Mouse (Mus musculus) heart, embryonic 14.5 days (tissue): ENCODE results near the gene C8a. TPM values are rescaled to one million over a fixed set of nuclear protein-coding genes. Genes with fewer than 3 reads are reported as not detected.

Experiments used
- ATAC-seq: fragments of 200-750 bp; cut with Nextera tagmentation; 2 replicates; pipeline ENCODE4 v1.8.0; 2017; ENCODE audit warnings: low read depth, moderate TSS enrichment; ENCODE audit not compliant: insufficient number of reproducible peaks, insufficient read depth, low FRiP score
- H3K27ac ChIP-seq, 2 experiments: fragments of 200-500 bp in 1 of 2; fragments of 300-500 bp in 1 of 2; sonication (generic) in 1 of 2; replicated peaks in 1 of 2; 2 replicates each; pipeline ENCODE4 v1.5.1; 2012 to 2014; ENCODE audit warnings: low read depth in 2 of 2, low read length in 2 of 2, control low read depth in 1 of 2, mild to moderate bottlenecking in 1 of 2, mixed read lengths in 1 of 2; ENCODE audit not compliant: control insufficient read depth in 1 of 2, insufficient read depth in 1 of 2
- H3K27me3 ChIP-seq: fragments of 300-500 bp; sonication (generic); 2 replicates; pipeline ENCODE4 v1.6.1; 2014; ENCODE audit warnings: mild to moderate bottlenecking, low read length, control low read depth; ENCODE audit not compliant: control insufficient read depth, insufficient read depth
- H3K36me3 ChIP-seq: fragments of 300-500 bp; sonication (generic); 2 replicates; pipeline ENCODE4 v1.6.1; 2014; ENCODE audit warnings: mild to moderate bottlenecking, control low read depth, low read length, mixed read lengths; ENCODE audit not compliant: control insufficient read depth, insufficient read depth
- H3K4me1 ChIP-seq, 2 experiments: fragments of 200-500 bp in 1 of 2; fragments of 300-500 bp in 1 of 2; sonication (generic) in 1 of 2; 2 replicates each; pipeline ENCODE4 v1.6.1; 2012 to 2014; ENCODE audit warnings: low read length in 2 of 2, control low read depth in 1 of 2, mixed read lengths in 1 of 2; ENCODE audit not compliant: control insufficient read depth in 2 of 2, insufficient read depth in 2 of 2
- H3K4me2 ChIP-seq: fragments of 300-500 bp; sonication (generic); 2 replicates; pipeline ENCODE4 v1.6.1; 2014; ENCODE audit warnings: mild to moderate bottlenecking, low read length
- H3K4me3 ChIP-seq, 2 experiments: fragments of 200-500 bp in 1 of 2; fragments of 300-500 bp in 1 of 2; sonication (generic) in 1 of 2; 2 replicates each; pipeline ENCODE4 v1.5.1; 2012 to 2014; ENCODE audit warnings: low read length in 2 of 2, mild to moderate bottlenecking in 2 of 2, control low read depth in 1 of 2, low read depth in 1 of 2, moderate library complexity in 1 of 2; ENCODE audit not compliant: control insufficient read depth in 1 of 2, insufficient read depth in 1 of 2
- H3K9ac ChIP-seq: fragments of 300-500 bp; sonication (generic); 2 replicates; pipeline ENCODE4 v1.6.1; 2014; ENCODE audit warnings: mild to moderate bottlenecking, low read length
- H3K9me3 ChIP-seq: fragments of 300-500 bp; sonication (generic); 2 replicates; pipeline ENCODE4 v1.6.1; 2016; ENCODE audit warnings: low read length, control low read depth; ENCODE audit not compliant: control insufficient read depth
- WGBS: fragments of 180-500 bp; shearing (Covaris S2); extraction: QIAGEN DNeasy Blood & Tissue Kit; methylation state at CpG from one replicate; pipeline ENCODE4 v1.1.7; 2014; 5-methylcytosine and 5-hydroxymethylcytosine counted together
- polyA plus RNA-seq: library from polyadenylated mRNA; unstranded; fragments of >200 nt; fragmentation: Nextera tagmentation; extraction: Ambion mirVana; gene quantifications from 2 replicates; pipeline ENCODE4 v1.2.1, GENCODE M21; 2014

Gene C8a
- polyA plus RNA-seq, 1 experiment from 2014 or later: not detected

DNA sequence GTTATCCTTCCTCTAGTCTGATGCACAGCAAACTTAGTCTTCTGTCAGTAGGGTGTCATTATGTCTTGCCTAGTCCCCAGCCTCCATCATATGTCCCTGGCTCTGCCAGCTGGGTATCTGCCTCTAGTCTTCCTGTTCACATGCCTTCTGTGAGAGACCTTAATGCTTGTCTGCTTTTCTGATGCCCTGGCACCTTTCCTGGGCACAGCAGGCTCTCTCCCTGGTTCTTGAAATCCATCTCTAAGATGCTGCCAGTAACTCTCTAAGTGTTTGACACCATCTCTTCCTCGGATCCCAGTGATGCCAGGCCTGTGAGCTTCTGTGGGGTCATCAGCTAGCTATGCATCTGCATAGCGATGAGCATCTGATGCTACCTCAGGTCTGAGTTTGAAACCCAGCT, 26.6 kb upstream of the C8a start:
- Histone ChIP-seq H3K9ac (no peak overlapping the region), H3K4me3 (no peak overlapping the region), H3K4me1 (no peaks in the 10 kb centered on the region), H3K36me3 (no peaks in the 10 kb centered on the region), H3K27me3 (no peaks in the 10 kb centered on the region), H3K27ac (no peak overlapping the region), H3K9me3 (no peaks in the 10 kb centered on the region), H3K4me2 (no peak overlapping the region)
- no peak for ATAC-seq
- 77% methylated on average over 2 of the region's 2 CpGs for WGBS

DNA sequence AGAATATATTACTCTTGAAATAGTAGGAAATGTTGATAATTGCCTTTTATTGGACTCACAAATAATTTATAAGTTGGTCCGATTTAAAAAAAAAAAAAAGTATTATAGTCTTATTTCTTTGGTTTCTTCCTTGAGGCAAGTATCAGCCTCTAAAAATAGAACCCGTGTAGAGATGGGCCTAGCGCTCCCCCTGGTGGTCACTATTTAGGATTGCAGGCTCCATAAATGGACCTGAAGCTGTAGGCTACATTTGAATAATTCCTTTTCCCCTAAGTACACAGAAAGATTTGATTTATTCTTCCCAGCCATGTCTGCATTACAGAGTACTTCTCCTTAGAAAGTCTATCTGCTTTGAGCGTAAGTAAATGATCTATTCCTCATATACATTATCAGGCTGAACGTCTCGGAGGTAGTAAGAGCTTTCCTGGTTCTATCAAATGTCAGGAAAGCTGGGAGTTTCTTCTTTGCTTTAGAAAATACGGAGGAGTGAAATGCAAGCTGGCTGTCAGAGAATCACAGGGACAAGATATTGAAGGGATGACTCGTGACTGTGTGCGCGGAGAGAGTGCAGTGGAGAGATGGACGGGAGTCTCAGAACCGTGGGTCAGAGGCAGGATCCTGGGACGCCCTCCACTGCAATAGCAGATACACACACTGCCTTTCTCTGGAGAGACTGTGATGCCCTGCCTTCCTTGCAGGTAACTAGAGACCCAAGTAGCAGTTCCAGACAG, 18.0 kb upstream of the C8a start:
- Histone ChIP-seq H3K4me2 (no peak overlapping the region), H3K4me1 (peaks cover 0 to 4% of the 10 kb centered on the region in 2 experiments; a peak in 2 of 4 replicates), H3K27me3 (0 out of 2 replicates have a peak, but pooled peaks cover 3% of the 10 kb centered on the region), H3K27ac (no peak overlapping the region), H3K36me3 (no peaks in the 10 kb centered on the region), H3K4me3 (no peak overlapping the region), H3K9me3 (peaks cover 3% of the 10 kb centered on the region; the same call in 1 of the 2 replicates), H3K9ac (no peak overlapping the region)
- no peak for ATAC-seq
- 50% methylated on average over 13 of the region's 13 CpGs for WGBS

DNA sequence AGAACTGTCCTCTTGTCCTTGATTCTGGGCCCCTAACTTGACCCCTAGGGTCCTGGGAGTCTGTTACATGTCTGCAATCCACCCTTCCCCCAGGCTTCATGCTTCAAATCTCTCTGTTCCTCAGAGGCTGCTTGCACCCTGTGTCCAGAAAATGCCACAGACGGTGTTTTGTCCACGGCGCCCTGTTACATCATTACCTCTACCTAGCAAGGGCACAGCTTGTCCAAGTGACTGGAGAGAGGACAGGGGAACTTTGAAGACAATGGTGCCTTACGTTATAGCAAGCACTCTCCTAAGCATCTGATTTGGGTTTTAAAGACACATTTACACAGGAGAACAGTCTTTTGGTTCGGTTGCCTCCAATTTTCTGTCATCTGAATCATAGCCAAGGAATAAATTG, 17.4 kb upstream of the C8a start:
- H3K4me3 ChIP-seq: no peak overlapping the region
- no peak overlapping the region for H3K4me2 ChIP-seq
- H3K9ac ChIP-seq: no peak overlapping the region
- no peaks in the 10 kb centered on the region for H3K36me3 ChIP-seq
- ATAC-seq: no peak
- 0 out of 2 replicates have a peak, but pooled peaks cover 3% of the 10 kb centered on the region for H3K27me3 ChIP-seq
- peaks cover 0 to 4% of the 10 kb centered on the region in 2 experiments; a peak in 2 of 4 replicates for H3K4me1 ChIP-seq
- WGBS: 80% methylated on average over 5 of the region's 5 CpGs
- peaks cover 3% of the 10 kb centered on the region; the same call in 1 of the 2 replicates for H3K9me3 ChIP-seq
- no peak overlapping the region for H3K27ac ChIP-seq

DNA sequence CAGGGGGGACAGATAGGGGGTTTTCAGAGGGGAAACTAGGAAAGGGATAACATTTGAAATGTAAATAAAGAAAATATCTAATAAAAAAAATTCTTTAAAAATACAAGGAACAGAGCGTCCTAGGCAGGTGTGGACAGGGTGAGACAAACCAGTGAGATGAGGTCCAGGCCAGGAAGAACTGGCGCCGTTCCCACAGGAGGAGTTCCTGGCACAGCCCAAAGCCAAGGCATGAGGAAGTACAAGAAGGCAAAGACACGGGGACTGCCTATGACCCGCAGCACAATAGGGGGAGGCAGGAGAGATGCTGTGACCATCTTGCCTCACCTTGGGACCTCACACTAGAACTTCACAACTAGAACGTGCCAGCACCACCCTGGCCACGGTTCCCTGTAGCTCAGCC, 15.5 kb upstream of the C8a start:
- ATAC-seq: peak; percentile 71
- peaks cover 0 to 4% of the 10 kb centered on the region in 2 experiments; a peak in 2 of 4 replicates for H3K4me1 ChIP-seq
- no peak overlapping the region for H3K4me2 ChIP-seq
- no peaks in the 10 kb centered on the region for H3K36me3 ChIP-seq
- 0 out of 2 replicates have a peak, but pooled peaks cover 3% of the 10 kb centered on the region for H3K27me3 ChIP-seq
- no peak overlapping the region for H3K27ac ChIP-seq
- WGBS: 44% methylated on average over 7 of the region's 7 CpGs
- no peaks in the 10 kb centered on the region for H3K9me3 ChIP-seq
- no peak overlapping the region for H3K4me3 ChIP-seq
- no peak overlapping the region for H3K9ac ChIP-seq

DNA sequence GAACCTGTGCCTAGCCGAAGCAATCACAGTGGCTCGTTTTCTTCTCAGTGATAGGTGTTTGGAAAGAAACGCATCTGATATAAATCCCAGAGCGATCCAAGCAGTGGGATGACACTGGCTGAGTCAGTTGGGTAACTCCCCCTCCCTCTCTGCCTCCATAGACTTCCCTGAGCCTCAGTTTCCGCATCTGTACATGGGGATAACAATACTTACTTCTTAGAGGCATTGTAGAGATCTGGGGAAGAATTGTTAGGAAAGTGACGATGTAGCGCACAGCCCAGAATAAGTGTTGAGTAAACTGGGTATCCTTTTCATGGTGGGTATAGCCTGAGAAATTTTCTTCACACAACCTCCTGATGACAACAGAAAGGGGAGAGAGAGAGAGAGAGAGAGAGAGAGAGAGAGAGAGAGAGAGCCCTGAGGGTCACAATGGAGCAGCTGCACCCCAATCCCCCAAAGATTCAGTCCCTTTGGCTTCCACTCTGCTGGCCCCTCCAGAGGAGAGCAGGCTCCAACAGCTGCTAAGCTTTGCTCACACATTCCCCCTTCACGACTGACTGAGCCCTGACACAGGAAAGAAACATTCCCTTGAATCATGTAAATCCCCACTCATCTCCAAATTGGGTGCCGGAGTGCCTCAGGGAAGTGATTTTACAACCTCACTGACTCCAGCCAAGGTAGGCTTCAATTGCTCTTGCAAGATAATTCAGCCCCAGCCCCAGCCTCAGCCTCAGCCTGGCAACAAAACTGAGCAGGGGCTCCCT, 12.5 kb upstream of the C8a start:
- 0 out of 2 replicates have a peak, but pooled peaks cover 3% of the 10 kb centered on the region for H3K27me3 ChIP-seq
- H3K4me2 ChIP-seq: no peak overlapping the region
- no peak overlapping the region for H3K27ac ChIP-seq
- H3K4me3 ChIP-seq: no peak overlapping the region
- no peaks in the 10 kb centered on the region for H3K9me3 ChIP-seq
- no peak overlapping the region for H3K9ac ChIP-seq
- WGBS: 68% methylated on average over 9 of the region's 9 CpGs
- H3K4me1 ChIP-seq: peaks cover 0 to 6% of the 10 kb centered on the region in 2 experiments; a peak in 3 of 4 replicates
- no peaks in the 10 kb centered on the region for H3K36me3 ChIP-seq
- no peak for ATAC-seq

DNA sequence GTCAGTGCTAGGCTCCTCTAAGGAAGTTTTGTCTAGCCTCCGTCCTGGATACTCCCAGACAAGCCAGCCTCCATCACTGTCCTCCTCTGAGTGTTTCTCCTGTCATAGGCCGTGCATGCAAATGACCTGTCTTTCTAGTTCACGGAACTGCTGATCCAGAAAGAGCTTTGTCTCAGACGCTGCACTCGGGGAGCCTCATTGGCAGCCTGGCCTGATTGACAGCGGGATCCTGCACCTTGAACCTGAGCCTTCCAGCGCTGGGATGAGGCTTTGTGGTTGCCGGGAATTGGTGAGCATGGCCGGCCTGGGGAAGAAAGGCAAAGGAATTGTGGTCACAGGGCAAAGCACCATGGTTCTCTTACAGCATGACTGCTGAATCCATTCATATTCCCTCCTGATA, 11.3 kb upstream of the C8a start:
- 81% methylated on average over 9 of the region's 9 CpGs for WGBS

DNA sequence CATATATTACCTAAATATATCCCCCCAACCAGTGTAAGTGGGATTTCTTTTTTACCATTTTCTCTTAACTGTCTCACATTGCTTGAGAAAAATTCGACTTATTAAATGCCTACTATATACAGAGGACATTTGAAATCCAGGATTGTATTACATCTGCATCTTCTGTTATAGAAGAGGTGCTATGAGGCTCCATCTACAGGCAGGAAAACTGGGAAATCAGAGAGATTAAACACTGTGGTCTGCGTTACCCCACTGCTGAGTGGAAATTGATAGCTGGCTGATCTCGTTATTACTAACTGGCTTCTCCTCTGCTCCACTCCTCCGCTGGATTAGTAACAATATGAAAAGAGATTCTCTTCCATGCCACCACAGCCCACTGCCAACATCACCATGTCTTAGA, 366 bp downstream of the C8a start:
- Histone ChIP-seq H3K27me3 (no peaks in the 10 kb centered on the region), H3K36me3 (no peaks in the 10 kb centered on the region), H3K27ac (no peak overlapping the region), H3K9ac (no peak overlapping the region), H3K4me1 (no peaks in the 10 kb centered on the region), H3K4me2 (no peak overlapping the region), H3K4me3 (no peak overlapping the region), H3K9me3 (no peaks in the 10 kb centered on the region)
- ATAC-seq: no peak
- WGBS: 63% methylated on average over 4 of the region's 4 CpGs

More for the DNA sequence above, 11.3 kb upstream of the C8a start:
- Histone ChIP-seq H3K4me2 (no peak overlapping the region), H3K9me3 (no peaks in the 10 kb centered on the region), H3K4me1 (peaks cover 0 to 6% of the 10 kb centered on the region in 2 experiments; a peak in 3 of 4 replicates), H3K9ac (no peak overlapping the region), H3K27me3 (0 out of 2 replicates have a peak, but pooled peaks cover 3% of the 10 kb centered on the region), H3K4me3 (no peak overlapping the region), H3K27ac (no peak overlapping the region), H3K36me3 (no peaks in the 10 kb centered on the region)
- no peak for ATAC-seq
